Mouse (Mus musculus): Measurements from ENCODE around the gene Rnf180. TPM values are rescaled to one million over a fixed set of nuclear protein-coding genes. Genes with fewer than 3 reads are reported as not detected.
"Not testable (repeated sequence)": the region's sequence is repeated elsewhere in the genome, so short reads cannot be mapped to it uniquely, and the experiment has no call there.

Rnf180 gene
- polyA plus RNA-seq (2016; fragmentation: Nextera tagmentation; extraction: Ambion mirVana), result 13.6 and 14.1 TPM in 2 replicates

GRCm38 (mm10) chr13:105294715-105295114 lies at the start of gene Rnf180:
Rnf180 (minus strand) TSS chr13:105294815.
- no peak for ATAC-seq (ENCODE audit: low FRiP score, low read depth)
- Histone ChIP-seq H3K36me3 (no peaks in the 10 kb centered on the region), H3K4me2 (replicated peaks) (peak within 1 kb of the TSS; percentile 74), H3K9me3 (no peaks in the 10 kb centered on the region), H3K9ac (replicated peaks) (peak within 1 kb of the TSS; percentile 92), H3K4me3 (peak within 1 kb of the TSS; percentile 89), H3K27ac (replicated peaks) (peak within 1 kb of the TSS; percentile 54), H3K27me3 (0 out of 2 replicates have a peak, but pooled peaks cover 3% of the 10 kb centered on the region), H3K4me1 (peaks cover 12% of the 10 kb centered on the region)
- WGBS, result 53% methylated on average over 11 of the region's 11 CpGs

DNA sequence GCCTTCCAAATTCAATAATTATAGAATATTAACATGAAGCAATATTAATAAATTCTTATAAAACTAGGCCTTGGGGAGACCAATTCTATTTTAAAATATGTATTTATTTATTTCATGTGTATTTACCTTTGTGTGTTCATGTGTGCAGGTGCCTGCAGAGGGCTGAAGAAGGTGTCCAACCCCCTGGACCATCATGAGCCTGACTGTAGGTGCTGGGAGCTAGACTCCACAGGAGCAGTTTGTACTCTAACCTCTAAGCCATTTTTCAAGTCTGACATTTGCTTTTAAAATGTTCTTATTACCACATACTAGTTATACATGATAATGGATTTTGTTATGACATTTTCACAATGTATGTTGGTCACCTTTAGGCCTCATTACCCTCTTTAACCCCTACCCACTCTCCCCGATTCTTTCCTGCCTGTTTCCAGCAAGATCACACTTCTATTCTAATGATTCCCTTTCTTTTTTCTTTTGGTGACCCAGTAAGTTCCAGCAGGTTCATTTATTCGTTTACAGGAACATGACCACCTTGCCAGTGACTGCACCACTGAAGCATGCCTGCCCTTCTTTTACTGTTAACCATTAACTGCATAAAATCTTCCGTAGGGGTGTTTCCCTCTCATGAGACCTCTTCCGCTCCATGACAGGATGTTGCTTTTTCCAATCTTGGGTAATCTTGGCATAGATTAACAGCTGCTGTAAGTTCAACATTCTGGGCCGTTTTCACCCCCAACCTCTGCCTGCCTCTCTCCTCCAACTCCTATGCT lies 36.8 kb upstream of the Rnf180 start:
- no peak overlapping the region for H3K9ac ChIP-seq (replicated peaks)
- H3K4me2 ChIP-seq (replicated peaks), result no peak overlapping the region
- no peaks in the 10 kb centered on the region for H3K36me3 ChIP-seq
- no peak overlapping the region for H3K4me3 ChIP-seq
- ATAC-seq (ENCODE audit: low FRiP score, low read depth), result no peak
- no peak overlapping the region for H3K27ac ChIP-seq (replicated peaks)
- no peaks in the 10 kb centered on the region for H3K4me1 ChIP-seq
- 81% methylated on average over 5 of the region's 5 CpGs for WGBS
- no peaks in the 10 kb centered on the region for H3K9me3 ChIP-seq
- H3K27me3 ChIP-seq, result no peaks in the 10 kb centered on the region

GRCm38 (mm10) chr13:105326946-105327345 lies 32.3 kb upstream of the Rnf180 start:
- WGBS, result 81% methylated on average over 1 of the region's 1 CpGs
- Histone ChIP-seq H3K9ac (replicated peaks) (no peak overlapping the region), H3K27ac (replicated peaks) (no peak overlapping the region), H3K4me2 (replicated peaks) (no peak overlapping the region), H3K4me1 (no peaks in the 10 kb centered on the region), H3K36me3 (no peaks in the 10 kb centered on the region), H3K9me3 (no peaks in the 10 kb centered on the region), H3K4me3 (no peak overlapping the region), H3K27me3 (no peaks in the 10 kb centered on the region)
- ATAC-seq (ENCODE audit: low FRiP score, low read depth), result no peak

- H3K4me3 ChIP-seq, result no peak overlapping the region
- H3K27me3 ChIP-seq, result no peaks in the 10 kb centered on the region
- H3K4me1 ChIP-seq, result no peaks in the 10 kb centered on the region
- no peak for ATAC-seq (ENCODE audit: low FRiP score, low read depth)
- no peak overlapping the region for H3K9ac ChIP-seq (replicated peaks)
- no peak overlapping the region for H3K27ac ChIP-seq (replicated peaks)
- no peaks in the 10 kb centered on the region for H3K36me3 ChIP-seq
- 75% methylated on average over 1 of the region's 1 CpGs for WGBS
- H3K9me3 ChIP-seq, result no peaks in the 10 kb centered on the region
- no peak overlapping the region for H3K4me2 ChIP-seq (replicated peaks)
Observed at GRCm38 (mm10) chr13:105316926-105317325, 22.3 kb upstream of the Rnf180 start.

GRCm38 (mm10) chr13:105316009-105316408 lies 21.4 kb upstream of the Rnf180 start:
- H3K9ac ChIP-seq (replicated peaks), result no peak overlapping the region
- H3K4me2 ChIP-seq (replicated peaks), result no peak overlapping the region
- H3K4me3 ChIP-seq, result no peak overlapping the region
- H3K27me3 ChIP-seq, result no peaks in the 10 kb centered on the region
- H3K36me3 ChIP-seq, result no peaks in the 10 kb centered on the region
- H3K9me3 ChIP-seq, result no peaks in the 10 kb centered on the region
- 86% methylated on average over 6 of the region's 6 CpGs for WGBS
- H3K27ac ChIP-seq (replicated peaks), result no peak overlapping the region
- no peaks in the 10 kb centered on the region for H3K4me1 ChIP-seq
- ATAC-seq (ENCODE audit: low FRiP score, low read depth), result no peak

GRCm38 (mm10) chr13:105312763-105313162 lies 18.1 kb upstream of the Rnf180 start:
- no peak overlapping the region for H3K9ac ChIP-seq (replicated peaks)
- 83% methylated on average over 6 of the region's 6 CpGs for WGBS

DNA sequence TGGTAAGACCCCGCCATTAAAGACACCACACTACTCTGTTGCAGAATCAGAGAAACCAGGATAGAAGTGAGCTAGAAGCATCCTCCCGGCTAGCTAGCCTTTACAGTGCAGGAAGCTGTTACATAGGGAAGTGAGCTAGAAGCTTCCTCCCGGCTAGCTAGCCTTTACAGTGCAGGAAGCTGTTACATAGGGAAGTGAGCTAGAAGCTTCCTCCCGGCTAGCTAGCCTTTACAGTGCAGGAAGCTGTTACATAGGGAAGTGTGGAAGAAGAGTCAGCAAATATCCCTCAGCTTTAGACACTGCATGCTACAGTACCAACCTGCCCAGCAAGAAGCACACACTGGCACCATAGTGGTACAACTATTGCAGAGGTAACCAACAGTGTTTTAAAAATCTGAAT lies 15.9 kb upstream of the Rnf180 start:
- not testable (repeated sequence) for H3K27ac ChIP-seq (replicated peaks)

More at GRCm38 (mm10) chr13:105312763-105313162, 18.1 kb upstream of the Rnf180 start:
- no peaks in the 10 kb centered on the region for H3K9me3 ChIP-seq
- no peak overlapping the region for H3K4me2 ChIP-seq (replicated peaks)
- H3K4me3 ChIP-seq, result no peak overlapping the region
- H3K4me1 ChIP-seq, result no peaks in the 10 kb centered on the region
- ATAC-seq (ENCODE audit: low FRiP score, low read depth), result no peak
- H3K27me3 ChIP-seq, result no peaks in the 10 kb centered on the region
- H3K27ac ChIP-seq (replicated peaks), result no peak overlapping the region
- H3K36me3 ChIP-seq, result no peaks in the 10 kb centered on the region

GRCm38 (mm10) chr13:105305513-105305912 lies 10.9 kb upstream of the Rnf180 start:
- WGBS, result 74% methylated on average over 2 of the region's 2 CpGs
- H3K4me3 ChIP-seq, result no peak overlapping the region
- no peaks in the 10 kb centered on the region for H3K27me3 ChIP-seq
- no peaks in the 10 kb centered on the region for H3K9me3 ChIP-seq
- no peak overlapping the region for H3K9ac ChIP-seq (replicated peaks)
- H3K4me1 ChIP-seq, result no peaks in the 10 kb centered on the region
- no peaks in the 10 kb centered on the region for H3K36me3 ChIP-seq
- H3K4me2 ChIP-seq (replicated peaks), result no peak overlapping the region
- no peak for ATAC-seq (ENCODE audit: low FRiP score, low read depth)
- no peak overlapping the region for H3K27ac ChIP-seq (replicated peaks)

More for the DNA sequence above, 15.9 kb upstream of the Rnf180 start:
- H3K4me1 ChIP-seq; H3K4me3 ChIP-seq; H3K27me3 ChIP-seq; ATAC-seq (ENCODE audit: low FRiP score, low read depth); H3K36me3 ChIP-seq; H3K9me3 ChIP-seq; H3K4me2 ChIP-seq (replicated peaks); H3K9ac ChIP-seq (replicated peaks): not testable (repeated sequence)
- 86% methylated on average over 4 of the region's 4 CpGs for WGBS

GRCm38 (mm10) chr13:105304054-105304453 lies 9.4 kb upstream of the Rnf180 start:
- Histone ChIP-seq H3K27me3 (no peaks in the 10 kb centered on the region), H3K4me1 (no peaks in the 10 kb centered on the region), H3K4me3 (no peak overlapping the region), H3K9me3 (no peaks in the 10 kb centered on the region), H3K9ac (replicated peaks) (no peak overlapping the region), H3K27ac (replicated peaks) (no peak overlapping the region), H3K4me2 (replicated peaks) (no peak overlapping the region), H3K36me3 (no peaks in the 10 kb centered on the region)
- whole genome bisulfite sequencing, result 79% methylated on average over 4 of the region's 4 CpGs
- ATAC-seq (ENCODE audit: low FRiP score, low read depth), result no peak

DNA sequence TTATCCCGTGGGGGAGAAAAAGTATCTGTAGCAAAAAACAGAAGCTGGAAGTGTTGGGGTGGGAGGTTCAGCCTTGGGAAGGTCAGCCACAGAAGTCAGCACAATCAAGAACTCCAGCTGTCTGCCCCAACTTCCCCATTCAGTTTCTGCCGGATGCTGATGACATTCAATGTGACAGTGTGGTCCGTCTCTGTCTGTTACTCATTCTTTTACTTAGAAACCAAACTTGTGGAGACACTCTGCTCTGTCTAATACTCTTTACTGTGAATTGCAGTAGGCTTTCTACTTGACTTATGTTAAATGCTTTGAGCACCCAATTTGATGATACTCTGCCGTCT lies 5.4 kb upstream of the Rnf180 start:
- H3K4me3 ChIP-seq, result no peak overlapping the region
- H3K4me1 ChIP-seq, result no peaks in the 10 kb centered on the region
- 86% methylated on average over 4 of the region's 4 CpGs for WGBS
- H3K36me3 ChIP-seq, result no peaks in the 10 kb centered on the region
- no peak overlapping the region for H3K9ac ChIP-seq (replicated peaks)
- no peaks in the 10 kb centered on the region for H3K9me3 ChIP-seq
- 0 out of 2 replicates have a peak, but pooled peaks cover 3% of the 10 kb centered on the region for H3K27me3 ChIP-seq
- no peak overlapping the region for H3K27ac ChIP-seq (replicated peaks)
- ATAC-seq (ENCODE audit: low FRiP score, low read depth), result no peak
- H3K4me2 ChIP-seq (replicated peaks), result no peak overlapping the region

GRCm38 (mm10) chr13:105299162-105300008 lies 4.8 kb upstream of the Rnf180 start:
- no peak overlapping the region for H3K4me3 ChIP-seq
- H3K27ac ChIP-seq (replicated peaks), result no peak overlapping the region
- H3K4me2 ChIP-seq (replicated peaks), result no peak overlapping the region
- no peaks in the 10 kb centered on the region for H3K4me1 ChIP-seq
- WGBS, result 73% methylated on average over 4 of the region's 4 CpGs
- no peaks in the 10 kb centered on the region for H3K36me3 ChIP-seq
- no peaks in the 10 kb centered on the region for H3K9me3 ChIP-seq
- 0 out of 2 replicates have a peak, but pooled peaks cover 3% of the 10 kb centered on the region for H3K27me3 ChIP-seq
- ATAC-seq (ENCODE audit: low FRiP score, low read depth), result no peak
- H3K9ac ChIP-seq (replicated peaks), result no peak overlapping the region
